8 mouse cellular contexts compared by ENCODE assay signal in the genomic region with DNA sequence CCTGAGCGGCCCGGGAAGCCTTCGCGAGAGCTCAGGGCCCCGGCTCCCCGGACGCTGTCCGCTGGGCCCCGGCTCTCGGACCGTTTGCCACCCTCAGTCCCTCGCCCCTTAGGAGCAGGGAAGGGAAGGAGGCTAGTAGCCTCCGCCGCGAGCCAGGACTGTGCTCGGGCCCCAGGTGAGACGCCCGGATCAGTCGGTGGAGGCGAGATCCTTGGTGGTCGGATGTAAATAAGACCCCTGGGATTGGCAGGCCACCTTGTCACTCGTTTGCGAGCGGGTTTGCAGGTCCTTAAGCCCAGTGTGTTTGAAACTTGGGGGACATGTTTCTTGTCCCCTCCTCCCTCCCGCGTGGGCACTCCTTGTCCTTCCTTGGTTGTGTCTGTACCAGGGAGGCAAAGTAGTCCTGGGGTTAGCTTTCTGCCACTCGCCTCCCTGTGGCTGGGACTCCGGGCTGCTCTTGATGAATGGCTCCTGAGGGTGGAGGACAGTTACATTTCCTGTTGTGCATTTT. TPM values are rescaled to one million over a fixed set of nuclear protein-coding genes. Genes with fewer than 3 reads are reported as not detected.
A peak's percentile ranks its signal among the peaks of the same experiment; 100 is the strongest.
DNase-seq lines count a peak whose midpoint lies in the region; ATAC-seq and TF ChIP-seq lines count a peak whose summit lies in the region.

No protein-coding gene starts in this region.

- H3K27me3 ChIP-seq in ES-Bruce4 (ENCODE audit: control insufficient read depth, insufficient read depth, low read length, poor library complexity, severe bottlenecking) = peaks cover 27% of the 10 kb centered on the region
- no peaks in the 10 kb centered on the region for H3K27me3 ChIP-seq in forebrain, embryonic 10.5 days (ENCODE audit: poor library complexity, severe bottlenecking)
- no peaks in the 10 kb centered on the region for H3K27me3 ChIP-seq in heart, embryonic 15.5 days
- H3K27me3 ChIP-seq in liver, embryonic 16.5 days (ENCODE audit: control insufficient read depth, insufficient read depth, low read depth, low read length) = no peaks in the 10 kb centered on the region
- no peaks in the 10 kb centered on the region for H3K27me3 ChIP-seq in neural tube, embryonic 12.5 days (replicated peaks)

- H3K36me3 ChIP-seq in ES-Bruce4 (ENCODE audit: control insufficient read depth, insufficient read depth, low read length, poor library complexity, severe bottlenecking) = no peaks in the 10 kb centered on the region
- no peaks in the 10 kb centered on the region; the same call in 1 of the 2 replicates for H3K36me3 ChIP-seq in forebrain, embryonic 10.5 days (replicated peaks)
- H3K36me3 ChIP-seq in heart, embryonic 15.5 days = no peaks in the 10 kb centered on the region
- H3K36me3 ChIP-seq in liver, embryonic 16.5 days (ENCODE audit: control insufficient read depth, insufficient read depth) = no peaks in the 10 kb centered on the region
- H3K36me3 ChIP-seq in neural tube, embryonic 12.5 days = no peaks in the 10 kb centered on the region

- H3K27ac ChIP-seq in ES-Bruce4 (ENCODE audit: insufficient read depth, low read length) = no peak overlapping the region
- H3K27ac ChIP-seq in forebrain, embryonic 10.5 days = peak overlapping the region; percentile 96
- peak overlapping the region; percentile 98 for H3K27ac ChIP-seq in heart, embryonic 15.5 days
- H3K27ac ChIP-seq in liver, embryonic 16.5 days (ENCODE audit: low read length) = peak overlapping the region; percentile 93
- peak overlapping the region; percentile 54; the same call in 1 of the 2 replicates for H3K27ac ChIP-seq in neural tube, embryonic 12.5 days

- peak overlapping the region; percentile 74 for H3K9ac ChIP-seq in ES-Bruce4 (ENCODE audit: low read depth, poor library complexity, severe bottlenecking)
- peak overlapping the region; percentile 93 for H3K9ac ChIP-seq in heart, embryonic 15.5 days
- H3K9ac ChIP-seq in liver, embryonic 16.5 days (ENCODE audit: low read depth, low read length) = peak overlapping the region; percentile 95
- peak overlapping the region; percentile 98 for H3K9ac ChIP-seq in neural tube, embryonic 12.5 days

- TF ChIP-seq CTCF in ES-Bruce4 (IDR thresholded peaks at IDR 0.05; ENCODE audit: low read depth, low read length) = no peak

- no peak for TF ChIP-seq POLR2A in ES-Bruce4 (IDR thresholded peaks at IDR 0.05; ENCODE audit: insufficient read depth, low read length)

- peak overlapping the region; percentile 79 for H3K4me2 ChIP-seq in heart, embryonic 15.5 days
- H3K4me2 ChIP-seq in liver, embryonic 16.5 days (ENCODE audit: low read depth, low read length) = peak overlapping the region; percentile 88
- peak overlapping the region; percentile 80 for H3K4me2 ChIP-seq in neural tube, embryonic 12.5 days (replicated peaks)

- DNase-seq in adrenal gland, postnatal 10 days = peak; percentile 74
- no peak for DNase-seq in forebrain, embryonic 10.5 days (ENCODE audit: extremely low spot score, low spot score)
- DNase-seq in kidney, postnatal 14 days = peak; percentile 74
- DNase-seq in thymus, postnatal 36 days = peak; percentile 48 to 49

- WGBS in forebrain, embryonic 10.5 days = 0% methylated on average over 28 of the region's 28 CpGs
- WGBS in heart, embryonic 15.5 days = under 1% methylated on average over 28 of the region's 28 CpGs
- WGBS in liver, embryonic 16.5 days (ENCODE audit: insufficient replicate concordance) = under 1% methylated on average over 28 of the region's 28 CpGs
- WGBS in neural tube, embryonic 12.5 days = under 1% methylated on average over 28 of the region's 28 CpGs

- no peak for ATAC-seq in heart, embryonic 15.5 days (replicated peaks; ENCODE audit: insufficient number of reproducible peaks, insufficient read depth, low FRiP score, low read depth)
- no peak for ATAC-seq in liver, embryonic 16.5 days (ENCODE audit: low read depth)
- peak; percentile 69 for ATAC-seq in neural tube, embryonic 12.5 days (ENCODE audit: low FRiP score, low read depth)

- no peak for TF ChIP-seq EP300 in ES-Bruce4 (IDR thresholded peaks at IDR 0.05; ENCODE audit: insufficient read depth, low read depth, low read length)

- H3K4me1 ChIP-seq in ES-Bruce4 (ENCODE audit: control insufficient read depth, insufficient read depth, low read length) = peaks cover 2% of the 10 kb centered on the region
- peaks cover 28% of the 10 kb centered on the region for H3K4me1 ChIP-seq in forebrain, embryonic 10.5 days
- H3K4me1 ChIP-seq in heart, embryonic 15.5 days (replicated peaks) = peaks cover 28% of the 10 kb centered on the region
- peaks cover 31% of the 10 kb centered on the region for H3K4me1 ChIP-seq in liver, embryonic 16.5 days (ENCODE audit: control insufficient read depth, low read depth, low read length)
- H3K4me1 ChIP-seq in neural tube, embryonic 12.5 days = peaks cover 18% of the 10 kb centered on the region

- peak overlapping the region; percentile 53 for H3K4me3 ChIP-seq in ES-Bruce4 (ENCODE audit: low read depth, low read length)
- peak overlapping the region; percentile 84 for H3K4me3 ChIP-seq in forebrain, embryonic 10.5 days
- H3K4me3 ChIP-seq in heart, embryonic 15.5 days = peak overlapping the region; percentile 81
- peak overlapping the region; percentile 96 for H3K4me3 ChIP-seq in liver, embryonic 16.5 days (ENCODE audit: low read depth, low read length)
- H3K4me3 ChIP-seq in neural tube, embryonic 12.5 days = peak overlapping the region; percentile 92

- no peaks in the 10 kb centered on the region for H3K9me3 ChIP-seq in ES-Bruce4 (replicated peaks; ENCODE audit: control insufficient read depth, insufficient read depth, low read length, poor library complexity, severe bottlenecking)
- H3K9me3 ChIP-seq in forebrain, embryonic 10.5 days = peaks cover 6% of the 10 kb centered on the region; the same call in 1 of the 2 replicates
- 0 out of 2 replicates have a peak, but pooled peaks cover 2% of the 10 kb centered on the region for H3K9me3 ChIP-seq in heart, embryonic 15.5 days (replicated peaks)
- H3K9me3 ChIP-seq in liver, embryonic 16.5 days (replicated peaks; ENCODE audit: control insufficient read depth, low read length) = peaks cover 3% of the 10 kb centered on the region
- H3K9me3 ChIP-seq in neural tube, embryonic 12.5 days = peaks cover 7% of the 10 kb centered on the region; the same call in 1 of the 2 replicates

RNA-seq across cellular contexts. Expression of a gene that starts 1.8 kb away (rescaled TPM):
- 17.6 and 19.1 TPM in 2 replicates for polyA plus RNA-seq in ES-Bruce4 (2011; ENCODE audit: insufficient read depth, insufficient read length, low read depth, missing spikeins)
- 10 to 100 TPM; 54.7 to 56.1 TPM for total RNA-seq in adrenal gland, postnatal 10 days (2021)
- polyA plus RNA-seq in forebrain, embryonic 10.5 days (2016; fragmentation: Nextera tagmentation; extraction: Ambion mirVana) = 5.6 and 7.8 TPM in 2 replicates
- 18.9 and 19.9 TPM in 2 replicates for polyA plus RNA-seq in heart, embryonic 15.5 days (2015; fragmentation: Nextera tagmentation; extraction: Ambion mirVana)
- 10.6 and 12.1 TPM in 2 replicates for polyA plus RNA-seq in liver, embryonic 16.5 days (2015; fragmentation: Nextera tagmentation; extraction: Ambion mirVana)
- 11.7 and 14.2 TPM in 2 replicates for polyA plus RNA-seq in neural tube, embryonic 12.5 days (2016; fragmentation: Nextera tagmentation; extraction: Ambion mirVana)
